Comparison of ENCODE assay signal across 31 mouse cellular contexts in the genomic region with DNA sequence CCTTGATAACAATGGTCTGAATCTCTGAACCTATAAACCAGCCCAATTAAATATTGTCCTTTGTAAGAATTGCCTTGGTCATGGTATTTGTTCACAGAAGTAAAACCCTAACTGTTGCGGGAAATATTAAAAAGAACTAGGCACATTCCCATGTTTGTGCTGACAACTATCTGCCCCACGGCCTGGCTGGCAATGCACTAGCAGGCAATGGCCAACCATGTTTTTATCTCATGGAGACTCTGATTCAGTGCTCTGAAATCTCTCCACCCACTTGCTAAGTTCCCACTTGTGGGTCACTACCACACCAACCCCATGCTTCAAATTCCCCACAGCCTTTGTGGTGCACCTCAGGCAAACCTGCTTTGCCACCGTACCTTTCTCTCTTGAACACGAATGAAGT.
A peak's percentile ranks its signal among the peaks of the same experiment; 100 is the strongest.
DNase-seq lines count a peak whose midpoint lies in the region; ATAC-seq and TF ChIP-seq lines count a peak whose summit lies in the region.
"Had no signal": no experiment of that assay in that cellular context is flagged by ENCODE, and none has a peak within 500 bp of the region (broad histone marks: within the 10 kb centered on the region; RNA-seq: fewer than 3 reads in every experiment).

No protein-coding gene starts in this region.

- 64% methylated on average over 4 of the region's 4 CpGs for WGBS in heart, embryonic 15.5 days
- WGBS in neural tube, embryonic 15.5 days = 86% methylated on average over 4 of the region's 4 CpGs

- no peaks in the 10 kb centered on the region for H3K9me3 ChIP-seq in heart, embryonic 15.5 days (replicated peaks)
- H3K9me3 ChIP-seq in neural tube, embryonic 15.5 days (replicated peaks) = no peaks in the 10 kb centered on the region
- H3K9me3 ChIP-seq: embryonic facial prominence, embryonic 12.5 days; hindbrain, embryonic 12.5 days; megakaryocyte, embryonic 14.5 days; midbrain, embryonic 12.5 days; neural tube, embryonic 13.5 days; stomach, embryonic 15.5 days had no signal

- TF ChIP-seq POLR2A in embryonic fibroblast, embryonic 13.5 days (IDR thresholded peaks at IDR 0.05; ENCODE audit: low read depth, low read length) = no peak

- DNase-seq in heart, adult 8-10 months (ENCODE audit: low spot score) = no peak
- DNase-seq in lung, postnatal 36 days = peak; percentile 7
- DNase-seq in lung, postnatal 10 days = no peak
- DNase-seq: adrenal gland, postnatal 14 days; cerebellum, adult 11 months; cerebellum, adult 9-11 months; embryo, embryonic 11 days; gastrocnemius, adult 2 months; gastrocnemius, postnatal 36 days; heart, postnatal 10 days; kidney, adult 9 months; kidney, postnatal 10 days; layer of hippocampus, adult 9-11 months; liver; lung, embryonic 14.5 days; lung, postnatal 4 days had no signal

- TF ChIP-seq CTCF in embryonic fibroblast, embryonic 13.5 days (IDR thresholded peaks at IDR 0.05; ENCODE audit: borderline replicate concordance, insufficient read depth, low read length) = no peak

- no peak for ATAC-seq in heart, embryonic 15.5 days (replicated peaks; ENCODE audit: insufficient number of reproducible peaks, insufficient read depth, low FRiP score, low read depth)
- no peak for ATAC-seq in neural tube, embryonic 15.5 days (ENCODE audit: low FRiP score)
- ATAC-seq: forebrain, embryonic 16.5 days; hindbrain, postnatal 0 days; intestine, embryonic 16.5 days; Patski had no signal

- H3K36me3 ChIP-seq in heart, embryonic 15.5 days = no peaks in the 10 kb centered on the region
- H3K36me3 ChIP-seq in neural tube, embryonic 15.5 days = peaks cover 4% of the 10 kb centered on the region; the same call in 1 of the 2 replicates
- H3K36me3 ChIP-seq: embryonic facial prominence, embryonic 12.5 days; hindbrain, embryonic 12.5 days; midbrain, embryonic 12.5 days; neural tube, embryonic 13.5 days; stomach, embryonic 15.5 days had no signal

- H3K27me3 ChIP-seq in heart, embryonic 15.5 days = no peaks in the 10 kb centered on the region
- no peaks in the 10 kb centered on the region for H3K27me3 ChIP-seq in neural tube, embryonic 15.5 days (replicated peaks)
- H3K27me3 ChIP-seq: CH12.LX; embryonic facial prominence, embryonic 12.5 days; hindbrain, embryonic 12.5 days; midbrain, embryonic 12.5 days; neural tube, embryonic 13.5 days; Patski; stomach, embryonic 15.5 days had no signal

- no peak overlapping the region for H3K4me2 ChIP-seq in heart, embryonic 15.5 days
- H3K4me2 ChIP-seq in neural tube, embryonic 15.5 days = no peak overlapping the region
- H3K4me2 ChIP-seq: embryonic facial prominence, embryonic 12.5 days; hindbrain, embryonic 12.5 days; lung, embryonic 14.5 days; midbrain, embryonic 12.5 days; neural tube, embryonic 13.5 days; stomach, embryonic 15.5 days had no signal

- peaks cover 23% of the 10 kb centered on the region for H3K4me1 ChIP-seq in heart, embryonic 15.5 days (replicated peaks)
- no peaks in the 10 kb centered on the region; the same call in 1 of the 2 replicates for H3K4me1 ChIP-seq in embryonic fibroblast, embryonic 13.5 days (ENCODE audit: control insufficient read depth, insufficient read depth, low read length)
- peaks cover 2% of the 10 kb centered on the region; the same call in 1 of the 2 replicates for H3K4me1 ChIP-seq in neural tube, embryonic 15.5 days
- H3K4me1 ChIP-seq: embryonic facial prominence, embryonic 12.5 days; hindbrain, embryonic 12.5 days; megakaryocyte, embryonic 14.5 days; midbrain, embryonic 12.5 days; neural tube, embryonic 13.5 days; stomach, embryonic 15.5 days had no signal

- no peak overlapping the region for H3K4me3 ChIP-seq in heart, embryonic 15.5 days
- H3K4me3 ChIP-seq in embryonic fibroblast, embryonic 13.5 days (ENCODE audit: insufficient read depth, low read length) = no peak overlapping the region
- H3K4me3 ChIP-seq in neural tube, embryonic 15.5 days (replicated peaks) = no peak overlapping the region
- H3K4me3 ChIP-seq: embryonic facial prominence, embryonic 12.5 days; gastrocnemius, adult 2 months; hindbrain, embryonic 12.5 days; megakaryocyte, embryonic 14.5 days; midbrain, embryonic 12.5 days; neural tube, embryonic 13.5 days; stomach, embryonic 15.5 days had no signal

- no peak overlapping the region for H3K9ac ChIP-seq in heart, embryonic 15.5 days
- H3K9ac ChIP-seq in neural tube, embryonic 15.5 days (replicated peaks) = no peak overlapping the region
- H3K9ac ChIP-seq: embryonic facial prominence, embryonic 12.5 days; hindbrain, embryonic 12.5 days; liver, embryonic 14.5 days; lung, embryonic 14.5 days; midbrain, embryonic 12.5 days; neural tube, embryonic 13.5 days; stomach, embryonic 15.5 days had no signal

- peak overlapping the region; percentile 36 for H3K27ac ChIP-seq in heart, embryonic 15.5 days
- H3K27ac ChIP-seq in embryonic fibroblast, embryonic 13.5 days (ENCODE audit: insufficient read depth, low read length) = peak overlapping the region; percentile 87
- H3K27ac ChIP-seq in neural tube, embryonic 15.5 days (replicated peaks) = no peak overlapping the region
- H3K27ac ChIP-seq: embryonic facial prominence, embryonic 12.5 days; gastrocnemius, adult 2 months; hindbrain, embryonic 12.5 days; hindbrain, postnatal 0 days; liver, embryonic 14.5 days; midbrain, embryonic 12.5 days; neural tube, embryonic 13.5 days; stomach, embryonic 15.5 days had no signal
